Comparison of ENCODE assay signal across 8 mouse cellular contexts in the genomic region with DNA sequence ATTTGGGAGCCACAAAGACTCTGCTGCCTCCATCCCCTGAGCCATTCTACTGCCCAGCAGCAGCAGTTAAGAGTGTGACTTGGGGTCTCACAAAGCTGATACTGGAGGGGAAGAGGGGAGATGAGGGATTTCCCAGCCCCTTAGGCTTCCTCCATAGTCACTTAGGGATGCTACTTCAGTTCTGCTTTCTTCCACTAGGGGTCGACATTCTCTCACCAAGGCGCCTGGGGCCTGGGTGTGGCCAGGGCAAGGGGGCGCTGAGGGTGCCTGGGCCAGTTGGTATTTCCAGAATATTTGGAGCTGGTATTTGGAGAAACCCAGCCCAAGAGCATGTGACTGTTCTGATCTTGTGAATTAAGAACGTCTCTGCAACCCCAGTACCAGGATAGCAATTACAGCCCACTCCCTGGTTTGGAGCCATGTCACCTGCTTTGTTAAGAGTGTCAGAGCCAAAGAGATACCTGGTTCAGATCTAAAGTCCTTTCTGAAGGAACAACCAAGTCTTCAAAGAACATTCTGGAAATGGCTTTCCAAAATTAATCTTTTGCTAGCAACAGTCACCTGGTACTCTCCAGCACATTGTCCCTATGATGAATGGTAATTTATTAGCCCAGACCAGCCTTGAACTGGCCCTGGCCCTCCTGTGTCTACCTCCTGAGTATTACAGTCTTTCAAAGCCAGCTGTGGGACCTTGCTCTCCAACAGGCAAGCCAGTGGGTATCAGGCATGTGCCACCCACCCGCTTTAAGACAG. TPM values are rescaled to one million over a fixed set of nuclear protein-coding genes. Genes with fewer than 3 reads are reported as not detected.
DNase-seq lines count a peak whose midpoint lies in the region; ATAC-seq lines count a peak whose summit lies in the region.

No protein-coding gene starts in this region.

- 25% methylated on average over 5 of the region's 5 CpGs for WGBS in liver, embryonic 16.5 days (ENCODE audit: insufficient replicate concordance)

- no peak overlapping the region for H3K4me3 ChIP-seq in liver, embryonic 16.5 days (ENCODE audit: low read depth, low read length)

- peak; percentile 83 for DNase-seq in CD4-positive, CD25-positive, alpha-beta regulatory T cell, adult 2 months (ENCODE audit: low read depth, low spot score)
- peak; percentile 83 for DNase-seq in NIH3T3 (ENCODE audit: low read depth)
- DNase-seq in cerebellum, adult 9-11 months, result peak; percentile 79
- peak; percentile 60 to 76 for DNase-seq in kidney, postnatal 36 days
- peak; percentile 81 for DNase-seq in thymus, postnatal 14 days

- H3K36me3 ChIP-seq in liver, embryonic 16.5 days (ENCODE audit: control insufficient read depth, insufficient read depth), result no peaks in the 10 kb centered on the region

- H3K27me3 ChIP-seq in liver, embryonic 16.5 days (ENCODE audit: control insufficient read depth, insufficient read depth, low read depth, low read length), result no peaks in the 10 kb centered on the region

- no peak overlapping the region for H3K9ac ChIP-seq in liver, embryonic 16.5 days (ENCODE audit: low read depth, low read length)

- no peaks in the 10 kb centered on the region for H3K9me3 ChIP-seq in liver, embryonic 16.5 days (replicated peaks; ENCODE audit: control insufficient read depth, low read length)

- H3K4me1 ChIP-seq in liver, embryonic 16.5 days (ENCODE audit: control insufficient read depth, low read depth, low read length), result no peaks in the 10 kb centered on the region

- no peak overlapping the region for H3K27ac ChIP-seq in liver, embryonic 16.5 days (ENCODE audit: low read length)

- ATAC-seq in granulocyte monocyte progenitor cell, adult 5-6 weeks (replicated peaks; ENCODE audit: poor library complexity, severe bottlenecking), result peak; percentile 71
- ATAC-seq in liver, embryonic 16.5 days (ENCODE audit: low read depth), result peak; percentile 5; the same call in 1 of the 2 replicates
- ATAC-seq in neutrophil, adult 5-6 weeks (ENCODE audit: extremely low read depth, insufficient number of reproducible peaks, low FRiP score, poor library complexity, severe bottlenecking), result peak; percentile 49; the same call in 1 of the 2 replicates

- H3K4me2 ChIP-seq in liver, embryonic 16.5 days (ENCODE audit: low read depth, low read length), result no peak overlapping the region

RNA-seq across cellular contexts. Expression of gene Usp20, which starts 42.7 kb away (rescaled TPM):
- total RNA-seq in granulocyte monocyte progenitor cell, adult 5-6 weeks (2014; fragmentation: Nextera tagmentation), result 5.2 and 10.0 TPM in 2 replicates
- total RNA-seq in granulocyte monocyte progenitor cell, adult 5-6 weeks (2017), result 2.2 and 5.5 TPM in 2 replicates
- polyA plus RNA-seq in liver, embryonic 16.5 days (2015; fragmentation: Nextera tagmentation; extraction: Ambion mirVana), result 4.9 and 5.8 TPM in 2 replicates
- 8.7 and 9.8 TPM in 2 replicates for total RNA-seq in neutrophil, adult 5-6 weeks (2017)

RNA-seq across cellular contexts. Expression of gene BC005624, which starts 42.8 kb away (rescaled TPM):
- total RNA-seq in granulocyte monocyte progenitor cell, adult 5-6 weeks (2014; fragmentation: Nextera tagmentation), result 35.9 and 42.6 TPM in 2 replicates
- 60.0 and 61.0 TPM in 2 replicates for total RNA-seq in granulocyte monocyte progenitor cell, adult 5-6 weeks (2017)
- 23.1 and 24.0 TPM in 2 replicates for polyA plus RNA-seq in liver, embryonic 16.5 days (2015; fragmentation: Nextera tagmentation; extraction: Ambion mirVana)
- 118 and 128 TPM in 2 replicates for total RNA-seq in neutrophil, adult 5-6 weeks (2017)

RNA-seq across cellular contexts. Expression of gene Tor1a, which starts 57.1 kb away (rescaled TPM):
- 72.9 and 76.1 TPM in 2 replicates for total RNA-seq in granulocyte monocyte progenitor cell, adult 5-6 weeks (2014; fragmentation: Nextera tagmentation)
- 101 and 156 TPM in 2 replicates for total RNA-seq in granulocyte monocyte progenitor cell, adult 5-6 weeks (2017)
- 36.0 and 36.3 TPM in 2 replicates for polyA plus RNA-seq in liver, embryonic 16.5 days (2015; fragmentation: Nextera tagmentation; extraction: Ambion mirVana)
- total RNA-seq in neutrophil, adult 5-6 weeks (2017), result 64.5 and 65.3 TPM in 2 replicates

Comparison
In these comparisons a context has a peak if more than half of its experiments do, and no peak if none do; other contexts are left out.
1. ATAC-seq: peak in every context shown above with its lines; median percentile 71 in granulocyte monocyte progenitor cell, adult 5-6 weeks; 49 in neutrophil, adult 5-6 weeks; 5 in liver, embryonic 16.5 days.